Mouse (Mus musculus): ENCODE measurements around the gene Olfr1438-ps1. TPM values are rescaled to one million over a fixed set of nuclear protein-coding genes. Genes with fewer than 3 reads are reported as not detected.

Gene Olfr1438-ps1
- not detected for polyA plus RNA-seq (2012; fragmentation: generic; extraction: Trizol)

DNA sequence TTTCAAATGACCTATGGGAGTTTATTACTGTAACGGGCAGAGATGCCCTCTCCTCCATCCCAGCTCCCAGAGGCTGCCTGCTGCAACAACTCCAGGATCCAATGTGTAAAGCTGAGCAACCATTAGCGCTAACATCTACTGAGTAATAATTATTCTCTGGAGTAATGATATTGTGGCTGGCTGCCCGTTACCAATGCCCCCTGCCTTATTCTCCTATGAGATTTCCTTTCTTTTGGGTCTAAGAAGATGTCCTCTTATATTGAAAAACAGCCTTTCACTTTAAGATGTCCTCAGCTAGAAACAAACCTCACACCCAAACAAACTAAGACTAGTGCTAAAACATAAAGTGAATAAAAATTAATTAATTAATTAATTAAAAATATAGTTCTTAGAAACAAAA lies at the start of gene Olfr1438-ps1:
Gene Olfr1438-ps1 (minus strand): TSS at position 101 of the 400 bp plus-strand sequence.

DNA sequence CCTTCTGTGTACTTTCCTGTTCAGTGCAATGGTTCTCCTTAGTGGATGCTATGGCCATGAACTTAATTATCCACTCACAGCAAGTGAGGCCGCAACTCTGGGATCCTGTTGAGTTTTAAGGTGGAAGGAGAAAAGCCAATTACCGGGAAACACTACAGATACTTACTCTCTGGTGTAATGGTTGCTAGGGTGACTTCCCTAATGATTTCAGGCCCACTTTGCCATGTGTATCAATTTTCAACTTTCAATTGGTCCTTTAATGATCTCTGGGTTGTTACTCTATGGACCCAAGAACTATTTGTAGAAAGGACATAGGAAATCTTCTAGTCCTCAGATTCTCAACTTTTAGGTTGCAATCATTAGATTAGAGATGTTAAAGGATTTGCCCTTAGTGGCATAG lies 10.7 kb downstream of the Olfr1438-ps1 start, which contains the start of gene Olfr1437:
Gene Olfr1437 (minus strand): TSS at position 101 of the 400 bp plus-strand sequence.

DNA sequence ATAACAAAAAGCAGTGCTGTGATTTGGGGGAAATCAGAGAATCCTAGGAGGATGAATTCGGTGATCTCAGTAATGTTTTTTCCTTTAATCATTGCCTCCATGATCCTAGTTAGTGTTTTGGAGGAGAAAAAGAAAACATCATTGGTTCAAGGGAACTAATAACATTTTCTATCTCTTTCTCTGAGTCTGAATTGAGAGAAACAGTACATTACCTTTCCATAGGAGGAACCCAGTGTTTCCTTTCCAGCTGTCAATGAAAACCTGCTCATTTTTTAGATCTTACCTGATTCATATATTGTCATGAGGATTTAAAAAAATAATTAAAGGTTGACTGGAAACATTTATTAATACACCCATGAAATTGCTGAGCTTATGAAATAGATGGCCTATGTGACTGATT lies 36.7 kb downstream of the Olfr1438-ps1 start, which contains the start of gene Olfr1436:
Gene Olfr1436 (minus strand): TSS at position 101 of the 400 bp plus-strand sequence.

DNA sequence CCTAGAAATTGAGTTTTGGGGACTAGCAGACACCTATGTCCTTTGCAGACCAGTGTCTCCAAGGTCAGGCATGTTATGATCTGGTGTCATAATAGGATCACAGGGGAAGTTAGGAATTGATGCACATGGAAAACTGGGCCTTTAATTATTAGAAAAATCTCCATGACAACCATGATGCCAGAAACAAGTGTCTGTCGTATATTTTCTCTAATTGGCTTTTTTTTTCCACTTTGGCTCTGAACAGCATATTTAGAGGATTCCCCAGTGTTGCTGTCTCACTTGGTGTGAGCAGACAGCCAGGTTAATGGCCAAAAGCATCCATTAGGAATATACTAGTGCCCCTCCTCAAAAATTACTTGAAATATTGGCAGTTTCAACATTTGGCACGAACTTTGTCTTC lies 56.2 kb downstream of the Olfr1438-ps1 start, which contains the start of gene Olfr1434:
Gene Olfr1434 (plus strand): TSS at position 301 of the 400 bp plus-strand sequence.

Other genes starting within 250 kb of the Olfr1438-ps1 start
- gene Olfr1426, start 243.9 kb downstream of the Olfr1438-ps1 start, polyA plus RNA-seq (2012; fragmentation: generic; extraction: Trizol): not detected
- gene Olfr1427, start 232.6 kb downstream of the Olfr1438-ps1 start, polyA plus RNA-seq (2012; fragmentation: generic; extraction: Trizol): not detected
- gene Olfr1428, start 220.0 kb downstream of the Olfr1438-ps1 start, polyA plus RNA-seq (2012; fragmentation: generic; extraction: Trizol): not detected
- not detected for gene Olfr76, start 212.7 kb downstream of the Olfr1438-ps1 start, polyA plus RNA-seq (2012; fragmentation: generic; extraction: Trizol)
- gene Olfr1555-ps1, start 165.8 kb downstream of the Olfr1438-ps1 start, polyA plus RNA-seq (2012; fragmentation: generic; extraction: Trizol): not detected
- not detected for gene Olfr1431, start 135.3 kb downstream of the Olfr1438-ps1 start, polyA plus RNA-seq (2012; fragmentation: generic; extraction: Trizol)
- gene Olfr1432, start 103.3 kb downstream of the Olfr1438-ps1 start, polyA plus RNA-seq (2012; fragmentation: generic; extraction: Trizol): not detected
- not detected for gene Olfr262, start 94.3 kb downstream of the Olfr1438-ps1 start, polyA plus RNA-seq (2012; fragmentation: generic; extraction: Trizol)
- not detected for gene Olfr235, start 74.9 kb downstream of the Olfr1438-ps1 start, polyA plus RNA-seq (2012; fragmentation: generic; extraction: Trizol)
- gene Olfr1434, start 56.1 kb downstream of the Olfr1438-ps1 start, polyA plus RNA-seq (2012; fragmentation: generic; extraction: Trizol): not detected
- not detected for gene Olfr1436, start 36.8 kb downstream of the Olfr1438-ps1 start, polyA plus RNA-seq (2012; fragmentation: generic; extraction: Trizol)
- not detected for gene Olfr1437, start 10.8 kb downstream of the Olfr1438-ps1 start, polyA plus RNA-seq (2012; fragmentation: generic; extraction: Trizol)
- gene Olfr1440, start 51.4 kb upstream of the Olfr1438-ps1 start, polyA plus RNA-seq (2012; fragmentation: generic; extraction: Trizol): not detected
- gene Olfr1441, start 81.5 kb upstream of the Olfr1438-ps1 start, polyA plus RNA-seq (2012; fragmentation: generic; extraction: Trizol): not detected
- not detected for gene Pfpl, start 92.0 kb upstream of the Olfr1438-ps1 start, polyA plus RNA-seq (2012; fragmentation: generic; extraction: Trizol)
- gene Mpeg1, start 124.9 kb upstream of the Olfr1438-ps1 start, polyA plus RNA-seq (2012; fragmentation: generic; extraction: Trizol): under 1 TPM in 1 of 2 experiments, not detected in 1; 0.05 TPM
- 1 to 10 TPM; 1.8 to 8.0 TPM for gene Dtx4, start 165.5 kb upstream of the Olfr1438-ps1 start, polyA plus RNA-seq (2012; fragmentation: generic; extraction: Trizol)
- 1 to 10 TPM; 3.0 to 6.9 TPM for gene Fam111a, start 209.8 kb upstream of the Olfr1438-ps1 start, polyA plus RNA-seq (2012; fragmentation: generic; extraction: Trizol)

Measured in C3H10T1/2 (cell line).